Mouse (Mus musculus): ENCODE results near the gene Meis3.

The Meis3 gene

GRCm38 (mm10) chr7:16210862-16211365, 36.0 kb downstream of the Meis3 start:
- DNase-seq (ENCODE audit: low spot score in 2 of 2): no peak

- no peak for DNase-seq (ENCODE audit: low spot score in 2 of 2)
Measured at GRCm38 (mm10) chr7:16213196-16213595, 38.3 kb downstream of the Meis3 start.

GRCm38 (mm10) chr7:16213986-16214385, 39.1 kb downstream of the Meis3 start:
- no peak for DNase-seq (ENCODE audit: low spot score in 2 of 2)

GRCm38 (mm10) chr7:16221582-16222272, 46.8 kb downstream of the Meis3 start, which contains the start of gene Dhx34:
Gene Dhx34, minus strand, starts transcription at chr7:16222037.
- DNase-seq (ENCODE audit: low spot score in 2 of 2): peak; percentile 95 to 96

GRCm38 (mm10) chr7:16229869-16230268, 55.0 kb downstream of the Meis3 start:
- DNase-seq (ENCODE audit: low spot score in 2 of 2): no peak
